ENCODE assay signal across 9 mouse cellular contexts in the genomic region with DNA sequence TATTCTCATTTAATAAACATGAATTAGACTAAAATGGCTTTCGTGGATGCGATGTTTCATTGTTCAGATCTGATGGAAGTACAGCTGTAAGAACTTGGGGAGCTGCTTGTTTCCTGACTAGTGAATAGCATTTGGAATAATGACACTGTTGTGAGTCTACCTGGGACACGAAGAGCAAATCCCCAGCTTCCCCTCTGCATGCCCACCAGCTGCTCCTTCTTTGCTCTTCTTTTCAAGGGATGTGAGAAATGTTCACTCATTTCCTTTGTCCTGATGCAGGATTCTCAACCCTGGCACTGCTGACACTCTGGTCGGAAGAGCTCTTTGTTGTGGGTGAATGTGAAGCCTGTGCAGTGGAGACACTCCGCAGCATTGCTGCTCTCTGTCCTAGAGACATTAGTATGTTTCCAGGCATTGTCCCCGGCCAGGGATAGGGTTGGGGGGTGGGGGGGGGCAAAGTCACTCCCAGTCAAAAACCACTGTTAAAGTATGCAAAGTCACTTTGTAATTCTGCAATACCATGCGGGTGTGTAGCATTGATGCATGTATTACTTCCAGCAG.
DNase-seq lines count a peak whose midpoint lies in the region; ATAC-seq and TF ChIP-seq lines count a peak whose summit lies in the region.
"Had no signal": no experiment of that assay in that cellular context is flagged by ENCODE, and none has a peak within 500 bp of the region (broad histone marks: within the 10 kb centered on the region; RNA-seq: fewer than 3 reads in every experiment).

No protein-coding gene starts in this region.

- WGBS in heart, embryonic 12.5 days: 69% methylated on average over 7 of the region's 7 CpGs
- WGBS in hindbrain, postnatal 0 days: 23% methylated on average over 7 of the region's 7 CpGs
- 19% methylated on average over 7 of the region's 7 CpGs for WGBS in neural tube, embryonic 15.5 days

- H3K36me3 ChIP-seq in heart, embryonic 12.5 days: no peaks in the 10 kb centered on the region
- H3K36me3 ChIP-seq in hindbrain, postnatal 0 days (ENCODE audit: insufficient read depth, low read length): no peaks in the 10 kb centered on the region
- H3K36me3 ChIP-seq in neural tube, embryonic 15.5 days: no peaks in the 10 kb centered on the region

- no peak for DNase-seq in heart, postnatal 14 days
- peak; percentile 6 for DNase-seq in right cerebral cortex, postnatal 4 days
- no peak for DNase-seq in right cerebral cortex, postnatal 14 days
- DNase-seq in hindbrain, postnatal 0 days (ENCODE audit: low spot score): peak; percentile 12
- no peak for DNase-seq in retina, postnatal 1 day
- DNase-seq: thymus, adult 2 months had no signal

- H3K9ac ChIP-seq in heart, embryonic 12.5 days: no peak overlapping the region
- H3K9ac ChIP-seq in hindbrain, postnatal 0 days (replicated peaks; ENCODE audit: low read length): no peak overlapping the region
- H3K9ac ChIP-seq in neural tube, embryonic 15.5 days (replicated peaks): peak overlapping the region; percentile 14; the same call in 1 of the 2 replicates

- no peak for TF ChIP-seq CTCF in hindbrain, postnatal 0 days (IDR thresholded peaks at IDR 0.05; ENCODE audit: low read depth)

- peak overlapping the region; percentile 65; the same call in 1 of the 2 replicates for H3K4me2 ChIP-seq in heart, embryonic 12.5 days
- H3K4me2 ChIP-seq in hindbrain, postnatal 0 days (ENCODE audit: low read depth, low read length): peak overlapping the region; percentile 55
- peak overlapping the region; percentile 51 for H3K4me2 ChIP-seq in neural tube, embryonic 15.5 days

- no peak for ATAC-seq in heart, embryonic 12.5 days (ENCODE audit: insufficient number of reproducible peaks, low FRiP score)
- peak; percentile 22 for ATAC-seq in hindbrain, postnatal 0 days
- peak; percentile 43; the same call in 1 of the 2 replicates for ATAC-seq in neural tube, embryonic 15.5 days (ENCODE audit: low FRiP score)
- ATAC-seq in megakaryocyte-erythroid progenitor cell, adult 5-6 weeks (replicated peaks; ENCODE audit: low FRiP score, low TSS enrichment, poor library complexity, severe bottlenecking): no peak

- H3K9me3 ChIP-seq in heart, embryonic 12.5 days (replicated peaks): no peaks in the 10 kb centered on the region
- no peaks in the 10 kb centered on the region for H3K9me3 ChIP-seq in hindbrain, postnatal 0 days (ENCODE audit: low read length)
- no peaks in the 10 kb centered on the region for H3K9me3 ChIP-seq in neural tube, embryonic 15.5 days (replicated peaks)

- H3K4me3 ChIP-seq in heart, embryonic 12.5 days: no peak overlapping the region
- H3K4me3 ChIP-seq in hindbrain, postnatal 0 days (ENCODE audit: low read length): no peak overlapping the region
- H3K4me3 ChIP-seq in neural tube, embryonic 15.5 days (replicated peaks): peak overlapping the region; percentile 20; the same call in 1 of the 2 replicates

- 0 out of 2 replicates have a peak, but pooled peaks cover 9% of the 10 kb centered on the region for H3K27me3 ChIP-seq in heart, embryonic 12.5 days (replicated peaks)
- no peaks in the 10 kb centered on the region for H3K27me3 ChIP-seq in hindbrain, postnatal 0 days (ENCODE audit: insufficient read depth, low read length)
- no peaks in the 10 kb centered on the region for H3K27me3 ChIP-seq in neural tube, embryonic 15.5 days (replicated peaks)

- H3K4me1 ChIP-seq in heart, embryonic 12.5 days (replicated peaks): peaks cover 25% of the 10 kb centered on the region
- H3K4me1 ChIP-seq in hindbrain, postnatal 0 days (ENCODE audit: insufficient read depth, low read length): peaks cover 31% of the 10 kb centered on the region
- H3K4me1 ChIP-seq in neural tube, embryonic 15.5 days: peaks cover 54% of the 10 kb centered on the region

- intact Hi-C loops in heart, postnatal 14 days (cut with DNase I): loop anchor here (5.0 kb wide), 1 partner anchor 351 kb away; no protein-coding TSS in a partner anchor

- no peak overlapping the region for H3K27ac ChIP-seq in heart, embryonic 12.5 days (ENCODE audit: poor library complexity, severe bottlenecking)
- H3K27ac ChIP-seq in hindbrain, postnatal 0 days: peak overlapping the region; percentile 89
- peak overlapping the region; percentile 88 for H3K27ac ChIP-seq in neural tube, embryonic 15.5 days (replicated peaks)

Comparison
In these comparisons a context has a peak if more than half of its experiments do, and no peak if none do; other contexts are left out.
1. DNase-seq: peak in right cerebral cortex, postnatal 4 days (single experiment) and hindbrain, postnatal 0 days (single experiment); none in heart, postnatal 14 days (0 of 2), right cerebral cortex, postnatal 14 days (single experiment) and retina, postnatal 1 day (single experiment).
2. ATAC-seq: peak in hindbrain, postnatal 0 days (single experiment) and neural tube, embryonic 15.5 days (single experiment); none in heart, embryonic 12.5 days (single experiment) and megakaryocyte-erythroid progenitor cell, adult 5-6 weeks (single experiment).
3. Peak in every context shown above with its lines, with median percentiles within 50 percentile points of each other: H3K4me2 ChIP-seq.